Mouse (Mus musculus) neural tube, embryonic 12.5 days (tissue): Measurements from ENCODE around the gene Cd209c. TPM values are rescaled to one million over a fixed set of nuclear protein-coding genes. Genes with fewer than 3 reads are reported as not detected.

Source experiments
- ATAC-seq: fragments of 200-750 bp; cut with Nextera tagmentation; 2 replicates; pipeline ENCODE4 v1.8.0; 2017; ENCODE audit warnings: low read depth, mild to moderate bottlenecking, moderate TSS enrichment, moderate library complexity; ENCODE audit not compliant: low FRiP score
- H3K27ac ChIP-seq: fragments of 300-500 bp; sonication (generic); 2 replicates; pipeline ENCODE4 v1.5.1; 2016
- H3K27me3 ChIP-seq: fragments of 300-500 bp; sonication (generic); replicated peaks from 2 replicates; pipeline ENCODE4 v1.6.1; 2016; ENCODE audit warnings: mild to moderate bottlenecking
- H3K36me3 ChIP-seq: fragments of 300-500 bp; sonication (generic); 2 replicates; pipeline ENCODE4 v1.6.1; 2016; ENCODE audit warnings: mild to moderate bottlenecking
- H3K4me1 ChIP-seq: fragments of 300-500 bp; sonication (generic); 2 replicates; pipeline ENCODE4 v1.6.1; 2016
- H3K4me2 ChIP-seq: fragments of 300-500 bp; sonication (generic); replicated peaks from 2 replicates; pipeline ENCODE4 v1.6.1; 2016; ENCODE audit warnings: mild to moderate bottlenecking
- H3K4me3 ChIP-seq: fragments of 300-500 bp; sonication (generic); 2 replicates; pipeline ENCODE4 v1.5.1; 2016
- H3K9ac ChIP-seq: fragments of 300-500 bp; sonication (generic); 2 replicates; pipeline ENCODE4 v1.6.1; 2016; ENCODE audit warnings: mild to moderate bottlenecking
- H3K9me3 ChIP-seq: fragments of 300-500 bp; sonication (generic); 2 replicates; pipeline ENCODE4 v1.6.1; 2016; ENCODE audit warnings: mild to moderate bottlenecking
- WGBS: fragments of 180-500 bp; shearing (Covaris S2); methylation state at CpG from one replicate; pipeline ENCODE4 v1.1.7; 2016; 5-methylcytosine and 5-hydroxymethylcytosine counted together
- polyA plus RNA-seq: library from polyadenylated mRNA; unstranded; fragments of >200 nt; fragmentation: Nextera tagmentation; extraction: Ambion mirVana; gene quantifications from 2 replicates; pipeline ENCODE4 v1.2.1, GENCODE M21; 2016

Gene Cd209c
- polyA plus RNA-seq: 0.63 and 0.72 TPM in 2 replicates

DNA sequence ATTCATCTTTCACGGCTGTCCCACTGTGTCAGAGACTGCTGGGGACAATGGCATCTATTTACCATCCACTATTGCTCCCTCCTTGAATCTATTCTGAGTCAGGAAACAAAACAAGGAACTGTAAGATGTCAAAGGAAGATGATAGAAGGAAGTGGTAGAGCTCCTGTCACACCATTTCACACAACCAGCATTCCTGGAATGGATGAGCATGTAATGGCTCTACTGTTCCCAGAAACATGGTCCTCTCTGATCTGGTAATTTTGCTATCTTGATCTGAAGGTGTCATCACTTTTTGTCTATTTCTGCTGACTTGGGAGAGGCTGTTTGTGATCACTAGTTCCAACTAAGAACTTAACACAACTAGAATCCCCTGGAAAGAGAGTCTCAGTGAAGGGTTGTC lies at the start of gene Cd209c:
Gene Cd209c (minus strand): TSS at position 101 of the 400 bp plus-strand sequence.
- H3K4me3 ChIP-seq: no peak within 1 kb of the TSS
- no peak for ATAC-seq
- H3K27me3 ChIP-seq: no peaks in the 10 kb centered on the region
- no peak within 1 kb of the TSS for H3K27ac ChIP-seq
- H3K9ac ChIP-seq: no peak within 1 kb of the TSS
- no peaks in the 10 kb centered on the region for H3K4me1 ChIP-seq
- H3K4me2 ChIP-seq: no peak within 1 kb of the TSS
- 77% methylated on average over 1 of the region's 1 CpGs for WGBS
- H3K36me3 ChIP-seq: no peaks in the 10 kb centered on the region
- H3K9me3 ChIP-seq: peaks cover 31% of the 10 kb centered on the region

DNA sequence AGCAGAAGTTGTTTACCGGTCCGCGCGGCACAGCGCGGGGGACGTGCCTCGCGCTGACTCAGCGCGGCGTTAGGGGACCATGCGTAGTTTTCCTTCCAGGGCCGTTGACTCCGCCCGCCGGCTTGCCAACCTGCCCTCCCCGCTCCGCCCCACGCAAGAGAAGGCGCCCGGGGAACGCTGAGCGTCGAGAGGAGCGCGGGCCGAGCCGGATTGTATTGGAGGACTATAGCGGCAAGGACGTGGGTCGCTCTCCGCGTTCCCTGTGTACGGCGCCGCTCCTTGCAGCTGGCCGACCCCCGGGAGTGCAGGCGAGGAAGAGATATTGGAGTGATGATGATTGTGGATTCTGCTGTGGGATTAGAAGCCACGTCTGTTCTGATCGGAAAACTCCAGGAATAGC lies 39.7 kb upstream of the Cd209c start:
- Histone ChIP-seq H3K9me3 (peaks cover 17% of the 10 kb centered on the region; the same call in 1 of the 2 replicates), H3K9ac (no peak overlapping the region), H3K4me1 (no peaks in the 10 kb centered on the region), H3K4me3 (0 out of 2 replicates have a peak overlapping the region, but pooled peaks have one; percentile 13), H3K36me3 (no peaks in the 10 kb centered on the region), H3K27me3 (no peaks in the 10 kb centered on the region), H3K4me2 (peak overlapping the region; percentile 42), H3K27ac (no peak overlapping the region)
- 32% methylated on average over 42 of the region's 42 CpGs for WGBS
- no peak for ATAC-seq

DNA sequence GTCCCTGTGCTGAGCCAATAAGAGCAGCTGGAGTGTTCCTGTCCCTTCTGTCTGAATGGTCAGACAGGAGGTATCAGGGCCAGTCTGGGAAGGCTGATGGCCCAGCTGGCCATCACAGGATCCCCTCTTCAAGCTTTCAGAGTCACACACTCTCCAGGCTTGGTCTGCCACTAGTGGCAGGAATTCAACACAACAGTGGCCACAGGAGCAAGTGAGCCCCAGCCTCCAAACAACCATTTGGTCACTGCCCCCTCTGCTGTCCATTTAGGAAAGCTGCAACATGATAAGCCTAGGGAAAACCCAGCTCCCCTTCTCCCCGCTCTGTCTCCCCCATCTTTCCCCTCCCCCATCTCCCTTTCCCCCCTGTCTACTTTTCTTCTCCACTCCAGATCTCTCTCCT lies 1.5 kb upstream of the Cd209c start:
- no peak overlapping the region for H3K27ac ChIP-seq
- H3K4me1 ChIP-seq: no peaks in the 10 kb centered on the region
- no peak for ATAC-seq
- H3K4me2 ChIP-seq: no peak overlapping the region
- H3K9me3 ChIP-seq: peaks cover 34% of the 10 kb centered on the region
- H3K36me3 ChIP-seq: no peaks in the 10 kb centered on the region
- H3K4me3 ChIP-seq: no peak overlapping the region
- H3K9ac ChIP-seq: no peak overlapping the region
- no peaks in the 10 kb centered on the region for H3K27me3 ChIP-seq
- 67% methylated on average over 1 of the region's 1 CpGs for WGBS

DNA sequence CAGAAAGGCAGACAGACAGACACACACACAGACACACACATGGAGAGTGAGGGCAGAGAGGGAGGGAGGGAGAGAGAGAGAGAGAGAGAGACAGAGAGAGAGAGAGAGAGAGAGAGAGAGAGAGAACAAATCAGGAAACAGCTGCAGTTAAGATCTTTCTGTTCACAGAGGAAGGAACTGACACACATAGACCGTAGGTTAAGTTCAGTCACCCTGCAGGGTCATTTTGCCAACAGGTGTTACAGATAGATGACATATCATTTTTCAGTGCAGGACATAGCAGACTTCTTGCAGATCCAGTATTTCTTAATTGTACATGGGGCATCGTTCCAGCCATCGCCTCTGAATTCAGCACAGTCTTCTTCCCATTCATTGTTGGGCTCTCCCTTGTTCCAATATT lies 14.5 kb downstream of the Cd209c start:
- no peak overlapping the region for H3K4me2 ChIP-seq
- peaks cover 54% of the 10 kb centered on the region for H3K9me3 ChIP-seq
- H3K4me3 ChIP-seq: no peak overlapping the region
- H3K4me1 ChIP-seq: no peaks in the 10 kb centered on the region
- no peak overlapping the region for H3K27ac ChIP-seq
- no peaks in the 10 kb centered on the region for H3K36me3 ChIP-seq
- no peak for ATAC-seq
- no peaks in the 10 kb centered on the region for H3K27me3 ChIP-seq
- H3K9ac ChIP-seq: no peak overlapping the region
- 93% methylated on average over 3 of the region's 3 CpGs for WGBS

DNA sequence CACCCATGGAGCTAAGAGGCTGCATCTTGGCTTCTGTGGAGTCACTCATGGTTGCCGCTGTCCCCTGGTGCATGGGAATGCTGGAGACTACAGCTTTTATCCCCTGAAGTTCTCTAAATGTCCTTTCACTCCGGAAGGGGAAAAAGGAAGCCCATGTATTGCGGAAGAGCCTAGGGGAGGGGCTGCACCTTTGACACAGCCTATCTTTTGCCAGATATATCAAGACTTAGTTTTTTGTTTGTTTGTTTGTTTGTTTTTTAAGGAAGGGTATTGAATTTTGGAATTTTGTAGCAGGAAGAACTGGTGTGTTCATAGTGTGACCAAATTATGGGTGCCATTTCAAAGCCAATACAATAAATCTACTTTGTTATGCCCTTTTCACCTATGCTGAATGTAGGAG lies 27.8 kb downstream of the Cd209c start, which contains the start of gene Cd209b:
Gene Cd209b (minus strand): TSS at position 101 of the 400 bp plus-strand sequence.
- WGBS: 89% methylated on average over 3 of the region's 3 CpGs
- Histone ChIP-seq H3K4me1 (no peaks in the 10 kb centered on the region), H3K9ac (no peak within 1 kb of the TSS), H3K9me3 (peaks cover 16% of the 10 kb centered on the region; the same call in 1 of the 2 replicates), H3K36me3 (no peaks in the 10 kb centered on the region), H3K4me2 (no peak within 1 kb of the TSS), H3K27ac (no peak within 1 kb of the TSS), H3K4me3 (no peak within 1 kb of the TSS), H3K27me3 (no peaks in the 10 kb centered on the region)
- no peak for ATAC-seq

Other genes starting within 250 kb of the Cd209c start
- gene Clec4g, start 234.1 kb downstream of the Cd209c start, polyA plus RNA-seq: not detected in 2 replicates
- not detected in 2 replicates for gene Cd209a, start 205.8 kb downstream of the Cd209c start, polyA plus RNA-seq
- gene Cd209e, start 100.4 kb downstream of the Cd209c start, polyA plus RNA-seq: not detected in 2 replicates
- not detected in 2 replicates for gene Cd209d, start 76.2 kb downstream of the Cd209c start, polyA plus RNA-seq
- gene Cd209b, start 27.9 kb downstream of the Cd209c start, polyA plus RNA-seq: not detected in 2 replicates
- gene Cd209f, start 151.1 kb upstream of the Cd209c start, polyA plus RNA-seq: not detected in 2 replicates
- gene Cd209g, start 179.4 kb upstream of the Cd209c start, polyA plus RNA-seq: not detected in 2 replicates
- gene Evi5l, start 211.8 kb upstream of the Cd209c start, polyA plus RNA-seq: 72.1 and 74.7 TPM in 2 replicates